Mouse (Mus musculus) stomach, postnatal 0 days (tissue): ENCODE measurements around the gene Serinc2.

ENCODE experiments used
- CTCF ChIP-seq: IDR thresholded peaks from 2 replicates; pipeline ENCODE4 v1.5.1; 2016; ENCODE audit warnings: antibody characterized with exemption, low read depth, mild to moderate bottlenecking, moderate library complexity
- EP300 ChIP-seq: optimal IDR thresholded peaks from 2 replicates; pipeline ENCODE3; 2016; ENCODE audit warnings: antibody characterized with exemption

DNA sequence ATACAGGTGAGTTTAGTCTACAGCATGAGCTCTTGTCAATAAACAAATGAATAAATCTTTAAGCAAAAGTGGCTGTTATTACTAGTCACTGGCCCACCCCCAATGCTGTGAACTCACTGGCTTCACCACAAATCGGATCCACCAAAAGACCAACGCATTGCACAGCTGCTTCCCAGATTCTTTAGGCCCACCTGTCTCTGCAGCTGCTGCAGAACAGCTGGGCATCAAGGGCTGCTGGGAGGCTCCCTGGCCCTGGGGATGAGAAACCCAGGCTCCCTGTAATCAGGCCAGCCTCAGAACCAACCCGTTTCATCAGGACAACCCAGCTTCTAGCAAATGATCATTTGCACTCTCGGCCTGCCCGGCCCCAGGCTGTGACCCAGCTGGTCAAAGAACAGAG, 3.9 kb upstream of the Serinc2 start:
- TF ChIP-seq EP300 (no peak), CTCF (no peak)
